Comparison of ENCODE assay signal across 13 mouse cellular contexts in the genomic region with DNA sequence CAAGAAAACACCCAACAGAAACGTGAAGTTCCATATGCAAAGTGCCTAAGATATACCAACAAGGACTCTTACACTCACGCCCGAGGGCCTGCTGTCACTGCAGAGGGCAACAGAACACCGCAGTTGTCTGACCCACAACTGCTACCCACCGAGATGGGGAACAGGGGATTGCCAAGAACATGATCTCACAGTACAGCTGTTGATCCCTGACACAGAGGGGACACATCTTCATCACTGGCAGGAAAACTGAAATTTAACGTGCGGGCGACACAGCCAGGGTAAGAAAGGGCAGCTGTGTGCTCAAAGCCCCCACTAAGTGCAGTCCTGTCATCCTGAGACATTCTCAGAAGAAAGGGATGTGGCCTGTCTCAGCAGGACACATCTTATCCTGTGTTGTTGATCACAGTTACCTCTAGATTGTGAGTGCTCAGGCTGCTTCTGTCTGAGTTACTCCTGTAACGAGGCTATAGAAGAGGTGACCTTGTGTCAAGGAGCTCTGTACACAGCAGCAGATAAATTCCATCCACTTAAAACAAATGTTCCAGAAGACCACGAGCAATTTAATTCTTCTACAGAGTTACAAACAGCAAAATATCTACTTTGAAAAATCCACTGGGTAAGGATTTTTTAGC. TPM values are rescaled to one million over a fixed set of nuclear protein-coding genes. Genes with fewer than 3 reads are reported as not detected.
DNase-seq lines count a peak whose midpoint lies in the region; ATAC-seq and TF ChIP-seq lines count a peak whose summit lies in the region.
"Had no signal": no experiment of that assay in that cellular context is flagged by ENCODE, and none has a peak within 500 bp of the region (broad histone marks: within the 10 kb centered on the region; RNA-seq: fewer than 3 reads in every experiment).

No protein-coding gene starts in this region.

- WGBS in cerebellum, adult 2 months, result 57% methylated on average over 10 of the region's 10 CpGs
- 57% methylated on average over 10 of the region's 10 CpGs for WGBS in kidney, postnatal 0 days
- WGBS in kidney, embryonic 15.5 days, result 53% methylated on average over 10 of the region's 10 CpGs
- WGBS in embryonic facial prominence, embryonic 10.5 days, result 72% methylated on average over 10 of the region's 10 CpGs

- H3K27me3 ChIP-seq in cerebellum, adult 2 months (ENCODE audit: control insufficient read depth, insufficient read depth, low read length), result no peaks in the 10 kb centered on the region
- H3K27me3 ChIP-seq in kidney, postnatal 0 days (ENCODE audit: insufficient read depth, low read length), result no peaks in the 10 kb centered on the region
- no peaks in the 10 kb centered on the region for H3K27me3 ChIP-seq in kidney, embryonic 15.5 days
- H3K27me3 ChIP-seq in C2C12 (ENCODE audit: control insufficient read depth, insufficient read depth, insufficient read length), result no peaks in the 10 kb centered on the region
- H3K27me3 ChIP-seq in embryonic facial prominence, embryonic 10.5 days (replicated peaks; ENCODE audit: low read depth, poor library complexity, severe bottlenecking), result no peaks in the 10 kb centered on the region
- H3K27me3 ChIP-seq: forebrain, embryonic 12.5 days; intestine, embryonic 15.5 days had no signal

- no peak for TF ChIP-seq POLR2A in cerebellum, adult 2 months (IDR thresholded peaks at IDR 0.05; ENCODE audit: borderline replicate concordance, insufficient read depth, low read length)

- no peak for ATAC-seq in kidney, postnatal 0 days (replicated peaks; ENCODE audit: low FRiP score, low read depth)
- ATAC-seq in kidney, embryonic 15.5 days (replicated peaks; ENCODE audit: low FRiP score), result no peak
- ATAC-seq: intestine, embryonic 15.5 days had no signal

- 0 out of 2 replicates have a peak overlapping the region, but pooled peaks have one; percentile 39 for H3K27ac ChIP-seq in cerebellum, adult 2 months (ENCODE audit: insufficient read depth, low read length)
- peak overlapping the region; percentile 32 for H3K27ac ChIP-seq in kidney, postnatal 0 days
- no peak overlapping the region for H3K27ac ChIP-seq in kidney, embryonic 15.5 days
- H3K27ac ChIP-seq in embryonic facial prominence, embryonic 10.5 days (replicated peaks), result no peak overlapping the region; the same call in 1 of the 2 replicates
- H3K27ac ChIP-seq: forebrain, embryonic 12.5 days; intestine, embryonic 15.5 days had no signal

- H3K79me2 ChIP-seq in C2C12 (ENCODE audit: control insufficient read depth, insufficient read depth), result peaks cover 100% of the 10 kb centered on the region

- no peak overlapping the region for H3K4me3 ChIP-seq in cerebellum, adult 2 months (replicated peaks; ENCODE audit: insufficient read depth, low read depth, low read length)
- H3K4me3 ChIP-seq in kidney, postnatal 0 days (replicated peaks; ENCODE audit: low read depth, low read length), result no peak overlapping the region
- no peak overlapping the region for H3K4me3 ChIP-seq in kidney, embryonic 15.5 days (replicated peaks)
- H3K4me3 ChIP-seq in C2C12 (ENCODE audit: insufficient read depth, poor library complexity, severe bottlenecking), result no peak overlapping the region
- 0 out of 2 replicates have a peak overlapping the region, but pooled peaks have one; percentile 8 for H3K4me3 ChIP-seq in embryonic facial prominence, embryonic 10.5 days
- H3K4me3 ChIP-seq: forebrain, embryonic 12.5 days; intestine, embryonic 15.5 days had no signal

- H3K4me2 ChIP-seq in kidney, postnatal 0 days (ENCODE audit: low read length), result no peak overlapping the region
- no peak overlapping the region for H3K4me2 ChIP-seq in kidney, embryonic 15.5 days
- H3K4me2 ChIP-seq: forebrain, embryonic 12.5 days; intestine, embryonic 15.5 days; lung, embryonic 14.5 days had no signal

- H3K9ac ChIP-seq in kidney, postnatal 0 days (ENCODE audit: low read depth, low read length), result no peak overlapping the region
- no peak overlapping the region for H3K9ac ChIP-seq in kidney, embryonic 15.5 days
- H3K9ac ChIP-seq: forebrain, embryonic 12.5 days; intestine, embryonic 15.5 days; lung, embryonic 14.5 days had no signal

- TF ChIP-seq CTCF in cerebellum, adult 2 months (IDR thresholded peaks at IDR 0.05; ENCODE audit: borderline replicate concordance, insufficient read depth, low read depth, low read length), result no peak
- no peak for TF ChIP-seq CTCF in kidney, postnatal 0 days (IDR thresholded peaks at IDR 0.05; ENCODE audit: low read depth)
- no peak for TF ChIP-seq CTCF in C2C12 (IDR thresholded peaks at IDR 0.05; ENCODE audit: control insufficient read depth, insufficient read depth, insufficient read length)

- peaks cover 75% of the 10 kb centered on the region for H3K79me3 ChIP-seq in C2C12 (ENCODE audit: low read depth)

- no peaks in the 10 kb centered on the region for H3K9me3 ChIP-seq in kidney, postnatal 0 days (replicated peaks; ENCODE audit: low read length)
- H3K9me3 ChIP-seq in kidney, embryonic 15.5 days (replicated peaks), result no peaks in the 10 kb centered on the region
- H3K9me3 ChIP-seq in embryonic facial prominence, embryonic 10.5 days, result no peaks in the 10 kb centered on the region
- H3K9me3 ChIP-seq: intestine, embryonic 15.5 days had no signal

- peaks cover 8% of the 10 kb centered on the region for H3K4me1 ChIP-seq in cerebellum, adult 2 months (ENCODE audit: control insufficient read depth, insufficient read depth, low read length)
- H3K4me1 ChIP-seq in kidney, postnatal 0 days (replicated peaks; ENCODE audit: insufficient read depth, low read length), result peaks cover 7% of the 10 kb centered on the region; the same call in 1 of the 2 replicates
- peaks cover 27% of the 10 kb centered on the region for H3K4me1 ChIP-seq in kidney, embryonic 15.5 days
- H3K4me1 ChIP-seq in embryonic facial prominence, embryonic 10.5 days, result peaks cover 26% of the 10 kb centered on the region

- DNase-seq in cerebellum, adult 2 months, result no peak
- DNase-seq in cerebellum, adult 9-10 months, result no peak
- no peak for DNase-seq in kidney, postnatal 0 days (ENCODE audit: low spot score)
- DNase-seq in embryonic facial prominence, embryonic 10.5 days (ENCODE audit: low spot score), result no peak
- DNase-seq in spleen, postnatal 14 days (ENCODE audit: low spot score in 2 of 2), result no peak
- no peak for DNase-seq in MN1 (ENCODE audit: low spot score)
- DNase-seq: B cell, adult 2 months; lung, embryonic 14.5 days; thymus, postnatal 25 days had no signal

- no peak overlapping the region for H3ac ChIP-seq in C2C12 (ENCODE audit: control insufficient read depth, insufficient read length, low read depth)

- H3K36me3 ChIP-seq in kidney, postnatal 0 days (ENCODE audit: insufficient read depth, low read length), result no peaks in the 10 kb centered on the region
- H3K36me3 ChIP-seq in kidney, embryonic 15.5 days, result no peaks in the 10 kb centered on the region
- H3K36me3 ChIP-seq in C2C12 (ENCODE audit: control insufficient read depth, insufficient read depth), result peaks cover 4% of the 10 kb centered on the region
- H3K36me3 ChIP-seq in embryonic facial prominence, embryonic 10.5 days (replicated peaks), result no peaks in the 10 kb centered on the region
- H3K36me3 ChIP-seq: forebrain, embryonic 12.5 days; intestine, embryonic 15.5 days had no signal

TF ChIP-seq in C2C12, 6 proteins besides CTCF, POLR2A, EP300 and RAD21:
- peak; percentile 51 for TF ChIP-seq MYOG (IDR thresholded peaks at IDR 0.05; ENCODE audit: control insufficient read depth, extremely low read depth, insufficient read length)
- TF ChIP-seq MYOD1 (IDR thresholded peaks at IDR 0.05; ENCODE audit: control insufficient read depth, insufficient read length, low read depth), result peak; percentile 66
- TF ChIP-seq MAX (IDR thresholded peaks at IDR 0.05), result peak; percentile 15
- no peak for TF ChIP-seq FOSL1 (IDR thresholded peaks at IDR 0.05; ENCODE audit: insufficient read depth, low read length, poor library complexity, severe bottlenecking)
- no peak for TF ChIP-seq CEBPB (IDR thresholded peaks at IDR 0.05; ENCODE audit: low read depth)
- no peak for TF ChIP-seq USF1 (IDR thresholded peaks at IDR 0.05; ENCODE audit: low read depth)
TF ChIP-seq in C2C12: peak in this region for 3.

RNA-seq across cellular contexts. Expression of a gene that starts 38.0 kb away (rescaled TPM):
- 23.4 and 28.3 TPM in 2 replicates for polyA plus RNA-seq in cerebellum, adult 2 months (2012; rRNA removed)
- polyA plus RNA-seq in kidney, postnatal 0 days (2015; fragmentation: Nextera tagmentation; extraction: Ambion mirVana), result 31.6 and 35.9 TPM in 2 replicates
- polyA plus RNA-seq in kidney, embryonic 15.5 days (2015; fragmentation: Nextera tagmentation; extraction: Ambion mirVana), result 40.2 and 43.1 TPM in 2 replicates
- 44.1 TPM for polyA plus RNA-seq in C2C12 (2012; fragmentation: generic; extraction: Trizol)
- 44.6 and 45.4 TPM in 2 replicates for polyA plus RNA-seq in embryonic facial prominence, embryonic 10.5 days (2016; fragmentation: Nextera tagmentation; extraction: Ambion mirVana)

RNA-seq across cellular contexts. Expression of a gene that starts 40.6 kb away (rescaled TPM):
- polyA plus RNA-seq in cerebellum, adult 2 months (2012; rRNA removed), result 4.3 and 5.0 TPM in 2 replicates
- polyA plus RNA-seq in kidney, postnatal 0 days (2015; fragmentation: Nextera tagmentation; extraction: Ambion mirVana), result 19.9 and 24.5 TPM in 2 replicates
- polyA plus RNA-seq in kidney, embryonic 15.5 days (2015; fragmentation: Nextera tagmentation; extraction: Ambion mirVana), result 8.1 and 8.5 TPM in 2 replicates
- 5.5 TPM for polyA plus RNA-seq in C2C12 (2012; fragmentation: generic; extraction: Trizol)
- 2.5 and 2.9 TPM in 2 replicates for polyA plus RNA-seq in embryonic facial prominence, embryonic 10.5 days (2016; fragmentation: Nextera tagmentation; extraction: Ambion mirVana)

RNA-seq across cellular contexts. Expression of a gene that starts 56.9 kb away (rescaled TPM):
- polyA plus RNA-seq in cerebellum, adult 2 months (2012; rRNA removed), result 5.1 and 5.6 TPM in 2 replicates
- 2.9 and 3.6 TPM in 2 replicates for polyA plus RNA-seq in kidney, postnatal 0 days (2015; fragmentation: Nextera tagmentation; extraction: Ambion mirVana)
- 4.2 and 4.7 TPM in 2 replicates for polyA plus RNA-seq in kidney, embryonic 15.5 days (2015; fragmentation: Nextera tagmentation; extraction: Ambion mirVana)
- 1.0 TPM for polyA plus RNA-seq in C2C12 (2012; fragmentation: generic; extraction: Trizol)
- 6.8 and 7.4 TPM in 2 replicates for polyA plus RNA-seq in embryonic facial prominence, embryonic 10.5 days (2016; fragmentation: Nextera tagmentation; extraction: Ambion mirVana)

Comparison
In these comparisons a context has a peak if more than half of its experiments do, and no peak if none do; other contexts are left out.
1. H3K27ac ChIP-seq: peak in cerebellum, adult 2 months (single experiment) and kidney, postnatal 0 days (single experiment); none in kidney, embryonic 15.5 days (single experiment) and embryonic facial prominence, embryonic 10.5 days (single experiment).